Mouse (Mus musculus) neutrophil, adult 5-6 weeks (primary cell): ENCODE data around the gene Exph5. TPM values are rescaled to one million over a fixed set of nuclear protein-coding genes. Genes with fewer than 3 reads are reported as not detected.
A peak's percentile ranks its signal among the peaks of the same experiment; 100 is the strongest.

Experiments used
- ATAC-seq: fragments of 151-379, 151-347 bp; 2 replicates; pipeline ENCODE4 v1.8.0; 2017; ENCODE audit warnings: mild to moderate bottlenecking, moderate TSS enrichment; ENCODE audit not compliant: insufficient number of reproducible peaks, poor library complexity, low FRiP score, severe bottlenecking; ENCODE audit errors: extremely low read depth
- total RNA-seq: library from RNA; stranded (forward); fragments of 200-1000 nt; gene quantifications from 2 replicates; pipeline ENCODE4 v1.2.3, GENCODE M21; 2017

Exph5 gene
- total RNA-seq, 1 experiment from 2014 or later: 0.47 TPM

DNA sequence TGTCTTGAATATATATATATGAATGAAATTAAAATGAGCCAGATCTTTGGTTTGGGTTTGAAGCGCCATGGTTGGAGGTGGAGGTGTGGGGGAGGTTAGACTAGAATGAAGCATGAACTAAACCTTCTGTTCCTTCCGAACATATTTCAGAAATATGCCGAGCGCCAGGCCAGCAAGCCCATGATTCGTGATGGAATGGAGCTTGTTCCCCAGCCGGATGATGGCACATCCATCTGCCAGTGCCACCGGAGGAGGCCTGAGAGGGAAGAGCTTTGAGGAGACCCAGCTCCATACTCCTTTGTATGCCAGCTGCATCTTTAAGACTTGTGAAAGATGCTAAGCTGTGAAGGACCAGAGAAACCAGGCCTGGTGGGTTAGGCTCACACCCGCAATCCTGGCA, 98.1 kb downstream of the Exph5 start:
- no peak for ATAC-seq

GRCm38 (mm10) chr9:53400696-53401095, 99.2 kb downstream of the Exph5 start:
- no peak for ATAC-seq

- no peak for ATAC-seq
Observed at GRCm38 (mm10) chr9:53401146-53401545, 99.7 kb downstream of the Exph5 start.

- no peak for ATAC-seq
Observed at GRCm38 (mm10) chr9:53402291-53402711, 100.8 kb downstream of the Exph5 start, which contains the start of gene 4930550C14Rik. Gene 4930550C14Rik, plus strand, starts transcription at chr9:53402325.

GRCm38 (mm10) chr9:53402991-53403390, 101.5 kb downstream of the Exph5 start:
- ATAC-seq: no peak

GRCm38 (mm10) chr9:53404050-53404752, 102.7 kb downstream of the Exph5 start:
- no peak for ATAC-seq

DNA sequence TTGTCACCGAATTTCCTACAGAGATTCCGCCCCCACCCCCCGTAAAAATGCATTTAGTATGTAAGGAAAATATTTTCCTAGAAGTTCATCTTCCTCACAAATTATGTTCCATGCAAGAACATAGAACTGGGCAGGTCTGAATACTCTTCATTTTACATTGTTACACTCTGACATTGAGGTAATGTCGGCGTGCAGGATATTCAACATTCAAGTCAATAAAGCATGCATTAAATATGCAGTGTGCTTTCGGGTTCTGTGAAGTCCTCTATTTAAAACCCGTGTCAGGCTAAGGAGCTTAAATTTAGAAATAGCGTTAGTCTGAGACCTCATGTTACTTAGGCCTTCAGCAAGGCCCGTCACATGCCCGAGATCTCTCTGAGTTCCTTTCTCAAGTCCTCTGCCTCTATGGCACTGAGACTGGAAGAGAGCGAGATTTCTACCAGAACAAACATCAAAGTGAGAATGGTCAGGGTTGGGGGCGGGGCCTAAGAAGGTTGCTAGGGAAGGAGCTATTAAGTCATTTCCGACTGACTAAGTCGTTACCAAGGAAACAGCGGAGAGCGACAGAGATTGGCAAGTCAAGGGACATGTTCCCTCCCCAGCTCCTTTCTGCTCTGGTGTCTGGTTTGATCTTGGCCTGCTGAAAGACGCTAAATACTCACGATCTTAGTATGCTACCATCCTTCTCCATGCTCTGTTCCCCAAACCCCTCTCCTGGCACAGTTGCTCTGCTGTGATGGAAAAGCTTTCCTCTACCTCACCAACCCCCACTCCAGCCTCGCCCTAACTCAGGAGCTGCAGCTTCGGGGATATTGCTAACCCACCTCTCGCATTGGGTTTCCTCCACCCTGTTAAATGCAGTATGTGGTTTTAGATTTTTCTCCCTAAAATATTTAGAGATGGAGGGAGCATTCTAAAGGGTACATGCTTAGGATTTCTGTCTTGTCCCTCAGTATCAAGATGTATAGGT, 103.6 kb downstream of the Exph5 start:
- peak; percentile 95 for ATAC-seq

GRCm38 (mm10) chr9:53408548-53408947, 107.1 kb downstream of the Exph5 start:
- no peak for ATAC-seq

- ATAC-seq: no peak
Observed at GRCm38 (mm10) chr9:53408953-53409361, 107.5 kb downstream of the Exph5 start.

GRCm38 (mm10) chr9:53409427-53409826, 108.0 kb downstream of the Exph5 start:
- ATAC-seq: no peak

- no peak for ATAC-seq
Observed at GRCm38 (mm10) chr9:53422133-53422896, 120.8 kb downstream of the Exph5 start.

DNA sequence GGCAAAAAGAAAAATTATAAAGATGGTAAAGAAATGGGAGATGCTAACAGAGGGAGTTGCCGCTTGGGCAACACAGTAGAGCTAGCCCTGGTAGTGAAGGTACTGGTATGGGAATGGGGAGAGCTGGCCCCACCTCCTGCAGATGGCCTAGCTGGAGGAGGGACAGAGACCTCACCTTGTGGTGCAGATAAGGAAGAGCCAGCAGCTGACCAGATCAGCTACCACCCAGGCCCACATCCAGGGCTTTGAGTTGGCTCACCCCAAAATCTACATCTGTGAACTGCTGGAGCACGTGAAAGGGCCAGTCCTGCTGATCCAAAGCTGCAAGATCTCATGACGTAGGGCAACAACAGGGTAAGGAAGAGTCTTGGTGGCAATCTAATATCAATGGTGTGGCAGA, 125.3 kb downstream of the Exph5 start:
- no peak for ATAC-seq

Other genes with a start within 250 kb of the Exph5 start
- 43.8 and 46.8 TPM in 2 replicates for gene Ddx10, start 53.6 kb upstream of the Exph5 start, total RNA-seq
- gene Kdelc2, start 82.4 kb downstream of the Exph5 start, total RNA-seq: 0.12 and 0.35 TPM in 2 replicates
- gene 4930550C14Rik, start 100.7 kb downstream of the Exph5 start, total RNA-seq: 0.12 and 0.58 TPM in 2 replicates
- 52.5 and 58.7 TPM in 2 replicates for gene Atm, start 235.1 kb downstream of the Exph5 start, total RNA-seq
- gene Npat, start 235.4 kb downstream of the Exph5 start, total RNA-seq: 13.5 and 14.0 TPM in 2 replicates